Mouse (Mus musculus) forebrain, postnatal 0 days (tissue): ENCODE measurements at regions not wholly inside any gene's neighbourhood (a gene's known extent, or its start where the extent isn't known, plus 50 kb on each side); places are given as distances from the start of the nearest gene placed in this dataset.
"Not testable (repeated sequence)": the region's sequence is repeated elsewhere in the genome, so short reads cannot be mapped to it uniquely, and the experiment has no call there.

ENCODE experiments used
- ATAC-seq: fragments of 200-750 bp; cut with Nextera tagmentation; 2 replicates; pipeline ENCODE4 v1.8.0; 2017; ENCODE audit warnings: mild to moderate bottlenecking, moderate library complexity
- DNase-seq: peaks from one replicate; pipeline ENCODE4 v3.0.0-alpha.2; 2015
- H3K27ac ChIP-seq: fragments of 300-500 bp; sonication (generic); 2 replicates; pipeline ENCODE4 v1.5.1; 2014; ENCODE audit warnings: low read depth, mild to moderate bottlenecking, antibody characterized with exemption, low read length, moderate library complexity, mixed read lengths
- H3K27me3 ChIP-seq: fragments of 300-500 bp; sonication (generic); 2 replicates; pipeline ENCODE4 v1.6.1; 2014; ENCODE audit warnings: mild to moderate bottlenecking, low read length, mixed read lengths; ENCODE audit not compliant: insufficient read depth
- H3K36me3 ChIP-seq: fragments of 300-500 bp; sonication (generic); 2 replicates; pipeline ENCODE4 v1.6.1; 2014; ENCODE audit warnings: mild to moderate bottlenecking, moderate library complexity; ENCODE audit not compliant: insufficient read depth
- H3K4me1 ChIP-seq: fragments of 300-500 bp; sonication (generic); 2 replicates; pipeline ENCODE4 v1.6.1; 2014; ENCODE audit warnings: antibody characterized with exemption; ENCODE audit not compliant: insufficient read depth
- H3K4me2 ChIP-seq: fragments of 300-500 bp; sonication (generic); 2 replicates; pipeline ENCODE4 v1.6.1; 2014; ENCODE audit warnings: low read depth, mild to moderate bottlenecking, moderate library complexity
- H3K4me3 ChIP-seq: fragments of 300-500 bp; sonication (generic); 2 replicates; pipeline ENCODE4 v1.5.1; 2014; ENCODE audit warnings: low read depth, low read length, mixed read lengths
- H3K9ac ChIP-seq: fragments of 300-500 bp; sonication (generic); 2 replicates; pipeline ENCODE4 v1.6.1; 2014; ENCODE audit warnings: mild to moderate bottlenecking
- H3K9me3 ChIP-seq: fragments of 300-500 bp; sonication (generic); 2 replicates; pipeline ENCODE4 v1.6.1; 2016; ENCODE audit warnings: low read length
- CTCF ChIP-seq: sonication (generic); IDR thresholded peaks from 2 replicates; pipeline ENCODE4 v1.5.1; 2016; ENCODE audit warnings: antibody characterized with exemption, control low read depth, low read depth
- WGBS: fragments of 180-500 bp; shearing (Covaris S2); extraction: QIAGEN DNeasy Blood & Tissue Kit; methylation state at CpG from one replicate; pipeline ENCODE4 v1.1.7; 2014; 5-methylcytosine and 5-hydroxymethylcytosine counted together

DNA sequence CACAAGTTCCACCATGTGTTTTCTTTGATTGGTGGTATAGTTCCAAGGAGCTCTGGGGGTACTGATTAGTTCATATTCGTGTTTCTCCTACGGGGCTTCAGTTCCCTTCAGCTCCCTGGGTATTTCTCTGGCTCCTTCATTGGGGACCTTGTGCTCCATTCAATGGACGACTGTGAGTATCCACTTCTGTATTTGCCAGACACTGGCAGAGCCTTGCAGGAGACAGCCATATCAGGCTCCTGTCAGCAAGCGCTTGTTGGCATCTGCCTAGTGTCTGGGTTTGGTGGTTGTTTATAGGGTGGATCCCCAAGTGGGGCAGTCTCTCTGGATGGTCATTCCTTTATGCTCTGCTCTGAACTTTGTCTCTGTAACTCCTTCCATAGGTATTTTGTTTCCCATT lies 1905.5 kb upstream of the Sel1l start:
- not testable (repeated sequence) for H3K9me3 ChIP-seq, DNase-seq, H3K36me3 ChIP-seq, H3K27ac ChIP-seq, ATAC-seq, H3K9ac ChIP-seq, H3K4me3 ChIP-seq, H3K27me3 ChIP-seq, H3K4me2 ChIP-seq, H3K4me1 ChIP-seq
- WGBS, result 84% methylated on average over 4 of the region's 4 CpGs

DNA sequence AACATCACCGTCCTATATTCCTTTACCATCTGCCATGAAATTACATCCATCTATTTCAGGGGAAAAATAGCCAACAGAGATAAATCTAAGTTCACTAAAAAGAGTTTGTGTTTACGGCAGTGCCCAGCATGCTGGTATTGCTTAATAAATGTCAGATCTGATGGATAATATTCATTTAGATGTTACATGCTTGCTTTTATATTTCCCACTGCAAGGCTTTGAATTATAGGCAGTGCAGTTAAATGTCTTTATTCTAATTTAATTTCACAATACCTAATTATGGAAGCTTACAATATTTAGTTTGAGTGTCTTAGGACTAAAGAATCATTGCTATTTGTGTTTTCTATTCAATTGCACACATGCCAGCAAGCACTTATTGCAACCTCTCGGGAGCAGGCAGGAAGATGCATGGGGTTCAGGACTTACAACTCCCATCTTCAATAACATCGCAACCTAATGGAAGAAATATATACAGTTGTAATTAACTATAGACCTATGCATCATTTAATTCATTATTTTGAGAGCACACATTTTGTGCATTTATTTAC lies 1899.4 kb upstream of the Sel1l start:
- whole genome bisulfite sequencing, result 83% methylated on average over 4 of the region's 4 CpGs
- H3K36me3 ChIP-seq, result no peaks in the 10 kb centered on the region
- DNase-seq (no peak), ATAC-seq (no peak)
- H3K9ac ChIP-seq, result no peak overlapping the region
- H3K27me3 ChIP-seq, result no peaks in the 10 kb centered on the region
- H3K9me3 ChIP-seq, result no peaks in the 10 kb centered on the region
- no peaks in the 10 kb centered on the region for H3K4me1 ChIP-seq
- no peak overlapping the region for H3K4me2 ChIP-seq
- H3K4me3 ChIP-seq, result no peak overlapping the region
- no peak overlapping the region for H3K27ac ChIP-seq
- TF ChIP-seq CTCF, result no peak

DNA sequence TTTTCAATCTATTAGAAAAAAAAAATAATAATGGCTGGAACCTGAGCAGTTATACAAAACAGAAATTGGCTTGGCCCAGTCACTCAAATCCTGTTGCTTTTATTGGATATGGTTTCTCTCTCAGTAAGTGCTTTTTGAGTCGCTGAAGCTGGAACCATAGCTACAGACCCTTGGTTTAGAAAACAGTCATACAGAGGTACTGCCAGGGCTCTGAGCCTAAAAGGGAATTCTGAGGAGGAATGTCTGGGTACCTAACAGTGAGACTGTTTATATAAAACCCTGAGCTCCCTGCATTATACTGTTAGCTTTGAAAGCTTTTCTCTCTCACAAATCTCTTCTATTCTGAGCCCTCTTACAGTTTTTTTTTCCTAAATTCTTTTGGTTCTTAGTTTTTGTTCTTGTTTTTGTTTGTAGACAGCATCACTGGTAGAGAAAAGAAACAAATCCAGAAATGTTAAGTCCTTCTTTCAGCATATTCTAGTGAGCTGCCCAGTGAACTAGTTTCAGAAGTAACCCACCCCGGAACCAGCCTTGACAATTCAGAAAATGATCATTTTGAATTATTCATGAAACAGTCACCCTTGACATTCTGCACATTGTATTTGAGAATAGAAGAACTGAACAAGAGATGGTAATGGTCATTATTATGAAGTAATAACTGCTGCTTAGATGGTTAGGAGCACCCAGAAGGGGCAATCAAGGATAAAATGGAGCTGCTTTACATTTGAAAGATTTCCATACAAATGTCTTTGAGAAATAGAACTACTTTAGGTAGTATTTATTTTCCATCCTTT lies 1869.9 kb upstream of the Sel1l start:
- Histone ChIP-seq H3K27me3 (no peaks in the 10 kb centered on the region), H3K9ac (no peak overlapping the region), H3K4me2 (no peak overlapping the region), H3K4me3 (no peak overlapping the region), H3K36me3 (no peaks in the 10 kb centered on the region), H3K27ac (no peak overlapping the region), H3K4me1 (no peaks in the 10 kb centered on the region), H3K9me3 (no peaks in the 10 kb centered on the region)
- peak; percentile 9 for DNase-seq
- WGBS, result 21% methylated on average over 2 of the region's 2 CpGs
- TF ChIP-seq CTCF, result no peak
- ATAC-seq, result peak; percentile 58; the same call in 1 of the 2 replicates

DNA sequence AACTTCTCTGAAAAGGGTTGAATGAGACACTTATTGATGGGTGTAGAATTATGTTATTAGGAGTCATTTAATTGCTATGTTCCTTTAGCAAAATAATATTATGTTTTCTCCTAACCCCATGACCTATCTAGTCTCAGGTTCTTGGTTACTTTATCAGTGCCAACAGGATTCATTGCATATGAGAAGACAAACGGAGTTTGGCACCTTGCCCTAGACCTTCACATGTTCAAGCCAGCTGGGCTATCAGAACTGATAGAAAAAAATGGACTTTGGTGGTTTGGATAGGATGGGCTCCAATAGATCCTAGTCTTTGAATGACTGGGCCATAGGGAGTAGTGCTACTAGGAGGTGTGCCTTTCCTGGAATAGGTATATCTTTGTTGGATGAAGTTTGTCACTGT lies 1857.0 kb upstream of the Sel1l start:
- ATAC-seq, result no peak
- Histone ChIP-seq H3K4me1 (no peaks in the 10 kb centered on the region), H3K4me2 (no peak overlapping the region), H3K9ac (no peak overlapping the region), H3K9me3 (no peaks in the 10 kb centered on the region), H3K27me3 (no peaks in the 10 kb centered on the region), H3K36me3 (no peaks in the 10 kb centered on the region), H3K4me3 (no peak overlapping the region), H3K27ac (no peak overlapping the region)
- no peak for TF ChIP-seq CTCF
- no peak for DNase-seq
- 58% methylated on average over 1 of the region's 1 CpGs for WGBS

DNA sequence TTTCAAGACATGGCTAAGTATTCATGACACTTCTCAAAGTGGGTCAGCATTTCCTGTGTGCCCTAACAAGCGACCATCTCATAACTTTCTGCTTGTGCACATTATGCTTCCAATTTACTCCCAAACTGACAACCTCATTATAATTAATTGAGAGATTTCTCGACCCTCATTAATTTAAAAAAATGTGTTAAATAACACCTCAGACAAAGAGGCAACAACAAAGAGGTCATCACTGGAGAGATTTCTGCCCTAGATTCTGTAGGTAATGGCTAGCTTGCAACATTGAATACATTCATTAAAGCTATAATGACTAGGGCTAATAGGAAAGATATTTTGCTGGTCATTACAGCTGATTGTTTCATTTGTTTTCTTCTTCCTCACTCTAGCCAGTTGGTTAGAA lies 1838.2 kb upstream of the Sel1l start:
- ATAC-seq (no peak), DNase-seq (no peak)
- no peak for TF ChIP-seq CTCF
- Histone ChIP-seq H3K9ac (no peak overlapping the region), H3K4me1 (no peaks in the 10 kb centered on the region), H3K9me3 (no peaks in the 10 kb centered on the region), H3K27me3 (no peaks in the 10 kb centered on the region), H3K4me3 (no peak overlapping the region), H3K36me3 (no peaks in the 10 kb centered on the region), H3K27ac (no peak overlapping the region), H3K4me2 (no peak overlapping the region)
- 29% methylated on average over 2 of the region's 2 CpGs for WGBS

DNA sequence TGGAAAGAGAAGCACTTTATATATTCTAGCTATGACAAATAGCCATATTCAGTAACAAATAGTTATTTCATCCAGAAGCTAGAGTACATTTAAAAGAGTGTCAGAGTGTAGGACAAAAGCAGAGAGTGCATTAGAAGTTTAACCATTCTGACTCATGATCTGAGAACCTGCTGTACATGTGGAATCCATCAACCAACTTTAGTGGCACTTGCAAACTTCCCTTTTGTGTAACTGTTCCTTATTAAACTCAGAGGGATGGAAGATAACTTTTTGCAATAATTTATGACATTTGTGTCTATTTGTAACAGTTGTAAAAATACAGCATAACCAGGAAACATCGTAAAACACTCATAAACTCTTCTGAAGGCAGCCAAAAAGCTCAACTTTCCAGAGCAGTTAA lies 1835.4 kb upstream of the Sel1l start:
- no peak for DNase-seq
- Histone ChIP-seq H3K36me3 (no peaks in the 10 kb centered on the region), H3K4me1 (no peaks in the 10 kb centered on the region), H3K27ac (no peak overlapping the region), H3K27me3 (no peaks in the 10 kb centered on the region), H3K4me2 (no peak overlapping the region), H3K4me3 (no peak overlapping the region), H3K9me3 (no peaks in the 10 kb centered on the region), H3K9ac (no peak overlapping the region)
- no peak for ATAC-seq
- no peak for TF ChIP-seq CTCF
- WGBS, result 90% methylated on average over 1 of the region's 1 CpGs

DNA sequence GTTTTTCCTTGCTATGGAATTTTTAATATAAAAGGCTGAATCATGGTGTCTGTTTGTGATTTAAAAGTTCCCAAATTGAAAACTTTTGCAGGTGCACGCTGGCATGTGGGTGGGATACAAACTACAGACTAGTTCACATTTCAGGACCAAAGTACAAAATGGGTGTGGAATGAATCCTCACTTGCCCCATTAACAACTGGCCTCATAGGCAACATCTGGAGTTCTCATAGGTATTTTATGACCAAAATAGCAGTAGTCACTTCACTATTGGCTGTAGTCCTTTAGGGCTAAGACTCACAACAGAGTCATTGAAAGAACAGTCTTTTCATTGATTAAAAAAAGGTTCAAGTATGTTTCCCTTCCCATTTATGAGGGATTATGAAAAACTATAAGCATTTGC lies 1828.5 kb upstream of the Sel1l start:
- H3K9me3 ChIP-seq, result no peaks in the 10 kb centered on the region
- no peak overlapping the region for H3K4me2 ChIP-seq
- DNase-seq, result no peak
- no peak for ATAC-seq
- TF ChIP-seq CTCF, result no peak
- no peak overlapping the region for H3K27ac ChIP-seq
- no peak overlapping the region for H3K9ac ChIP-seq
- no peaks in the 10 kb centered on the region for H3K27me3 ChIP-seq
- no peaks in the 10 kb centered on the region for H3K36me3 ChIP-seq
- no peaks in the 10 kb centered on the region for H3K4me1 ChIP-seq
- WGBS, result 94% methylated on average over 1 of the region's 1 CpGs
- no peak overlapping the region for H3K4me3 ChIP-seq
